Mouse (Mus musculus) midbrain, embryonic 10.5 days (tissue): ENCODE data around the gene Rnf126. TPM values are rescaled to one million over a fixed set of nuclear protein-coding genes. Genes with fewer than 3 reads are reported as not detected.
A peak's percentile ranks its signal among the peaks of the same experiment; 100 is the strongest.

Experiments used
- DNase-seq: peaks from one replicate; pipeline ENCODE4 v3.0.0-alpha.2; 2017; ENCODE audit warnings: low spot score
- H3K27ac ChIP-seq: fragments of 300-500 bp; sonication (generic); replicated peaks from 2 replicates; pipeline ENCODE4 v1.5.1; 2016; ENCODE audit warnings: mild to moderate bottlenecking
- H3K27me3 ChIP-seq: fragments of 300-500 bp; sonication (generic); 2 replicates; pipeline ENCODE4 v1.6.1; 2016; ENCODE audit warnings: low read depth, mild to moderate bottlenecking; ENCODE audit not compliant: poor library complexity, severe bottlenecking
- H3K36me3 ChIP-seq: fragments of 300-500 bp; sonication (generic); 2 replicates; pipeline ENCODE4 v1.6.1; 2016; ENCODE audit warnings: mild to moderate bottlenecking, moderate library complexity
- H3K4me1 ChIP-seq: fragments of 300-500 bp; sonication (generic); 2 replicates; pipeline ENCODE4 v1.6.1; 2016
- H3K4me3 ChIP-seq: fragments of 300-500 bp; sonication (generic); 2 replicates; pipeline ENCODE4 v1.5.1; 2016; ENCODE audit warnings: mild to moderate bottlenecking, moderate library complexity
- H3K9me3 ChIP-seq: fragments of 300-500 bp; sonication (generic); replicated peaks from 2 replicates; pipeline ENCODE4 v1.6.1; 2016; ENCODE audit warnings: mild to moderate bottlenecking
- WGBS: fragments of 180-500 bp; shearing (Covaris S2); methylation state at CpG from one replicate; pipeline ENCODE4 v1.1.7; 2016; 5-methylcytosine and 5-hydroxymethylcytosine counted together
- polyA plus RNA-seq: library from polyadenylated mRNA; unstranded; fragments of >200 nt; fragmentation: Nextera tagmentation; extraction: Ambion mirVana; gene quantifications from 2 replicates; pipeline ENCODE4 v1.2.1, GENCODE M21; 2016

Rnf126 gene
- polyA plus RNA-seq, result 109 and 118 TPM in 2 replicates

GRCm38 (mm10) chr10:79766508-79767325, at the start of gene Rnf126:
Gene Rnf126 (minus strand): TSS chr10:79766952.
- peak within 1 kb of the TSS; percentile 98 for H3K27ac ChIP-seq
- 0 out of 2 replicates have a peak, but pooled peaks cover 9% of the 10 kb centered on the region for H3K27me3 ChIP-seq
- peak within 1 kb of the TSS; percentile 98 for H3K4me3 ChIP-seq
- no peaks in the 10 kb centered on the region for H3K9me3 ChIP-seq
- peak; percentile 100 for DNase-seq
- peaks cover 50% of the 10 kb centered on the region for H3K4me1 ChIP-seq
- peaks cover 28% of the 10 kb centered on the region for H3K36me3 ChIP-seq
- under 1% methylated on average over 100 of the region's 101 CpGs for WGBS

GRCm38 (mm10) chr10:79815671-79816494, 49.1 kb upstream of the Rnf126 start:
- no peak overlapping the region for H3K27ac ChIP-seq
- no peaks in the 10 kb centered on the region for H3K9me3 ChIP-seq
- peaks cover 18% of the 10 kb centered on the region for H3K4me1 ChIP-seq
- no peak overlapping the region for H3K4me3 ChIP-seq
- H3K27me3 ChIP-seq, result no peaks in the 10 kb centered on the region
- peaks cover 81% of the 10 kb centered on the region for H3K36me3 ChIP-seq
- no peak for DNase-seq
- WGBS, result 89% methylated on average over 12 of the region's 12 CpGs

GRCm38 (mm10) chr10:79814271-79814842, 47.6 kb upstream of the Rnf126 start:
- WGBS, result 83% methylated on average over 5 of the region's 5 CpGs
- no peak for DNase-seq
- H3K36me3 ChIP-seq, result peaks cover 79% of the 10 kb centered on the region

GRCm38 (mm10) chr10:79811736-79812637, 45.2 kb upstream of the Rnf126 start:
- H3K36me3 ChIP-seq, result peaks cover 87% of the 10 kb centered on the region
- H3K27me3 ChIP-seq, result no peaks in the 10 kb centered on the region
- no peaks in the 10 kb centered on the region for H3K9me3 ChIP-seq
- 0 out of 2 replicates have a peak overlapping the region, but pooled peaks have one; percentile 20 for H3K27ac ChIP-seq
- WGBS, result 30% methylated on average over 15 of the region's 15 CpGs
- H3K4me1 ChIP-seq, result peaks cover 15% of the 10 kb centered on the region
- peak; percentile 86 for DNase-seq
- no peak overlapping the region for H3K4me3 ChIP-seq

More at GRCm38 (mm10) chr10:79814271-79814842, 47.6 kb upstream of the Rnf126 start:
- no peaks in the 10 kb centered on the region for H3K27me3 ChIP-seq
- H3K4me1 ChIP-seq, result peaks cover 14% of the 10 kb centered on the region
- no peaks in the 10 kb centered on the region for H3K9me3 ChIP-seq
- H3K4me3 ChIP-seq, result no peak overlapping the region
- H3K27ac ChIP-seq, result no peak overlapping the region

- no peaks in the 10 kb centered on the region for H3K27me3 ChIP-seq
- no peak overlapping the region for H3K4me3 ChIP-seq
- no peak for DNase-seq
- peak overlapping the region; percentile 53; the same call in 1 of the 2 replicates for H3K27ac ChIP-seq
- H3K36me3 ChIP-seq, result peaks cover 67% of the 10 kb centered on the region
- WGBS, result 93% methylated on average over 11 of the region's 11 CpGs
- H3K9me3 ChIP-seq, result no peaks in the 10 kb centered on the region
- peaks cover 48% of the 10 kb centered on the region for H3K4me1 ChIP-seq
These were observed 42.0 kb upstream of the Rnf126 start for GRCm38 (mm10) chr10:79808728-79809127.

- no peaks in the 10 kb centered on the region for H3K9me3 ChIP-seq
- peaks cover 62% of the 10 kb centered on the region for H3K36me3 ChIP-seq
- H3K4me1 ChIP-seq, result peaks cover 57% of the 10 kb centered on the region
- no peaks in the 10 kb centered on the region for H3K27me3 ChIP-seq
- no peak overlapping the region for H3K4me3 ChIP-seq
- 76% methylated on average over 11 of the region's 11 CpGs for WGBS
- DNase-seq, result no peak
- peak overlapping the region; percentile 53; the same call in 1 of the 2 replicates for H3K27ac ChIP-seq
These were observed 41.1 kb upstream of the Rnf126 start for GRCm38 (mm10) chr10:79807826-79808225.

- WGBS, result 84% methylated on average over 10 of the region's 10 CpGs
- Histone ChIP-seq H3K4me1 (peaks cover 61% of the 10 kb centered on the region), H3K36me3 (peaks cover 54% of the 10 kb centered on the region)
These were observed 40.2 kb upstream of the Rnf126 start for GRCm38 (mm10) chr10:79806972-79807371.

GRCm38 (mm10) chr10:79806331-79806730, 39.6 kb upstream of the Rnf126 start:
- peaks cover 63% of the 10 kb centered on the region for H3K4me1 ChIP-seq
- WGBS, result 89% methylated on average over 9 of the region's 9 CpGs
- DNase-seq, result no peak
- H3K36me3 ChIP-seq, result peaks cover 48% of the 10 kb centered on the region
- no peak overlapping the region for H3K4me3 ChIP-seq
- no peaks in the 10 kb centered on the region for H3K27me3 ChIP-seq
- no peaks in the 10 kb centered on the region for H3K9me3 ChIP-seq
- peak overlapping the region; percentile 47; the same call in 1 of the 2 replicates for H3K27ac ChIP-seq

More at GRCm38 (mm10) chr10:79806972-79807371, 40.2 kb upstream of the Rnf126 start:
- DNase-seq, result no peak
- Histone ChIP-seq H3K27me3 (no peaks in the 10 kb centered on the region), H3K4me3 (no peak overlapping the region), H3K9me3 (no peaks in the 10 kb centered on the region), H3K27ac (0 out of 2 replicates have a peak overlapping the region, but pooled peaks have one; percentile 28)

- Histone ChIP-seq H3K4me3 (no peak overlapping the region), H3K4me1 (peaks cover 70% of the 10 kb centered on the region), H3K27ac (peak overlapping the region; percentile 91), H3K27me3 (no peaks in the 10 kb centered on the region), H3K36me3 (peaks cover 45% of the 10 kb centered on the region), H3K9me3 (no peaks in the 10 kb centered on the region)
- WGBS, result 82% methylated on average over 11 of the region's 11 CpGs
- DNase-seq, result no peak
These were observed 38.9 kb upstream of the Rnf126 start for GRCm38 (mm10) chr10:79805636-79806035.

GRCm38 (mm10) chr10:79803716-79804323, 37.1 kb upstream of the Rnf126 start:
- H3K36me3 ChIP-seq, result peaks cover 43% of the 10 kb centered on the region
- peak overlapping the region; percentile 91 for H3K27ac ChIP-seq
- DNase-seq, result peak; percentile 94
- 5% methylated on average over 29 of the region's 29 CpGs for WGBS
- peak overlapping the region; percentile 51 for H3K4me3 ChIP-seq
- H3K4me1 ChIP-seq, result peaks cover 77% of the 10 kb centered on the region
- no peaks in the 10 kb centered on the region for H3K27me3 ChIP-seq
- no peaks in the 10 kb centered on the region for H3K9me3 ChIP-seq

- H3K27ac ChIP-seq, result peak overlapping the region; percentile 91
- 32% methylated on average over 11 of the region's 11 CpGs for WGBS
- peaks cover 30% of the 10 kb centered on the region for H3K36me3 ChIP-seq
- peak; percentile 46 for DNase-seq
- H3K27me3 ChIP-seq, result no peaks in the 10 kb centered on the region
- peak overlapping the region; percentile 30 for H3K4me3 ChIP-seq
- H3K4me1 ChIP-seq, result peaks cover 77% of the 10 kb centered on the region
- H3K9me3 ChIP-seq, result no peaks in the 10 kb centered on the region
These were observed 35.7 kb upstream of the Rnf126 start for GRCm38 (mm10) chr10:79802331-79802971.
